Mouse (Mus musculus) heart, adult 2 months (tissue): ENCODE measurements at regions not wholly inside any gene's neighbourhood (a gene's known extent, or its start where the extent isn't known, plus 50 kb on each side); places are given as distances from the start of the nearest gene placed in this dataset.
A peak's percentile ranks its signal among the peaks of the same experiment; 100 is the strongest.

Source experiments
- CTCF ChIP-seq: fragments of 200-600 bp; IDR thresholded peaks from 2 replicates; pipeline ENCODE4 v1.8.1; 2022; ENCODE audit warnings: antibody characterized with exemption, mild to moderate bottlenecking, moderate library complexity
- EP300 ChIP-seq: fragments of 200-500 bp; IDR thresholded peaks from 2 replicates; pipeline ENCODE4 v1.6.1; 2011; ENCODE audit warnings: low read depth, low read length, control low read depth; ENCODE audit not compliant: insufficient read depth
- POLR2A ChIP-seq: fragments of 200-500 bp; IDR thresholded peaks from 2 replicates; pipeline ENCODE4 v1.6.1; 2011; ENCODE audit warnings: mild to moderate bottlenecking, low read depth, low read length, control low read depth; ENCODE audit not compliant: insufficient read depth

DNA sequence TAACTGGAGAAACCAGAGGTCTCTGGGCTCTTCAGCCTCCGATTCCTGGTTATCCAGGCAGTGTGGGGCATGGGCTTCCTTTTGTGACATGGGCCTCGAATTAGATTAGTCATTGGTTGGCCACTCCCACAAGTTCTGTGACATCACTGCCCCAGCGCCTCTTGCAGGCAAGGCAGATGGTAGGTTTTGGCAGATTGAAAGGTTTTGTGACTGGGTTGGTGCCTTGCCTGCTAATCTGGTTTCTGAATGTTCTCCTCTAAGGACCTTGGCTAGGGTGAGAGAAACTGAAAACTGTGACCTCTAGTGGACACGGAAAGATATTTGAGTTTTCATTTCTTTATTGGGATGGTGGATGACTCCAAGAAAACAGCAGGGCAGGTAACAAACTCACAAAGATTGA lies 381.3 kb upstream of the Trpc7 start:
- TF ChIP-seq CTCF (peak; percentile 47), POLR2A (no peak), EP300 (no peak)
